Mouse (Mus musculus): ENCODE data around the gene Nfya. TPM values are rescaled to one million over a fixed set of nuclear protein-coding genes. Genes with fewer than 3 reads are reported as not detected.

Gene Nfya
- polyA plus RNA-seq (2014; fragmentation: Nextera tagmentation; extraction: Ambion mirVana) = 24.1 and 26.5 TPM in 2 replicates

DNA sequence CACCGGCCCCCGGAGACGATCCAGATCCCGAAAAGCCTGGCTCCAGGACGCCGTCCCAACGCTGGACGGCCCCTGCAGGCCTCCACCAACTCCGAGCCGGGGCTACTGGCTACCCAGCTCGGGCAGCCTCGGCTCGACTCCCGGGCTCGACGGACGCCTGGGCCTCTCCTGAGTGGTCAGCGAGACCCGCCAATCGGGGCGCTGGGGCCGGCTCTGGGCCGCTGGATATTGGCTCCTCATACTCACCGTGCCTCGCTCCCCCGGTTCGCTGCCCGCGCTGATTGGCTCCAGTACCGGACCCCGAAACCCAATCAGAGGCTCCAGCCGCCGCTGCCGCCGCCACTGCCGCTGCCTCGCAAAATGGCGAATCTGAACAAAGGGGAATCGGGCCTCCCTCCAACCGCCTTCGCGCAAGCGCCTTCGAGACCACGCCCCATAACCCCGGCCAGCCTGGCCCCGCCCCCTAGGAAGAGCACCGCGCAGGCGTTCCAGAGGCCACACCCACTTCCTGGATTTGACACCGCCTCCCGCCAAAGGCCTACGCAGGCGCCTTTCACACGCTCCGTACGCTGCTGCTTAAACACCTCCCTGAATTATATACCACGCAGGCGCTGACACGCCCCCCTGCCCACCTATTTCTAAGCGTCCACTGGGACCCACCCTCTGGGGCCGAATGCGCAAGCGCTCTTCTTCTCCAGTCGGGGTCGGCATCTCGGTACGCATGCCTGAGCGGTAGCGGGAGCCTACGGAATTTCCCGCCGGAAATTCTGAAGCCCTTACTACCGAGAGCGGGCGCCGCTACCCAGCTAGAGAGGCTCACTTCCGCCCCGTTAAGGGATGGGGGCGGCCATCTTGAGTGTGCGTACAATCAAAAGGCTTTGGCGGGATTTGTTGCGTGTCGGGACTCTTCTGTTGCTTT, at the start of gene Nfya, which contains the start of gene Oard1:
Gene Nfya (minus strand): TSS at position 527 of the 919 bp plus-strand sequence.
Gene Oard1 (plus strand): TSS at position 635 of the 919 bp plus-strand sequence.
- H3K9ac ChIP-seq (replicated peaks; ENCODE audit: low read depth, low read length) = peak within 1 kb of the TSS; percentile 100
- no peaks in the 10 kb centered on the region for H3K9me3 ChIP-seq (ENCODE audit: control insufficient read depth, low read depth, low read length)
- H3K4me2 ChIP-seq (replicated peaks; ENCODE audit: low read depth, low read length) = peak within 1 kb of the TSS; percentile 81
- ATAC-seq (ENCODE audit: insufficient number of reproducible peaks, insufficient read depth, low FRiP score, low read depth) = peak; percentile 96
- peak within 1 kb of the TSS; percentile 100 for H3K27ac ChIP-seq (ENCODE audit: low read length)
- H3K27me3 ChIP-seq (ENCODE audit: control insufficient read depth, insufficient read depth, low read length) = no peaks in the 10 kb centered on the region
- WGBS = under 1% methylated on average over 76 of the region's 84 CpGs
- H3K4me1 ChIP-seq (ENCODE audit: control insufficient read depth, insufficient read depth, low read length) = peaks cover 25% of the 10 kb centered on the region; the same call in 1 of the 2 replicates
- H3K36me3 ChIP-seq (ENCODE audit: control insufficient read depth, insufficient read depth, low read length) = peaks cover 6% of the 10 kb centered on the region; the same call in 1 of the 2 replicates
- H3K4me3 ChIP-seq (ENCODE audit: low read depth, low read length) = peak within 1 kb of the TSS; percentile 88

DNA sequence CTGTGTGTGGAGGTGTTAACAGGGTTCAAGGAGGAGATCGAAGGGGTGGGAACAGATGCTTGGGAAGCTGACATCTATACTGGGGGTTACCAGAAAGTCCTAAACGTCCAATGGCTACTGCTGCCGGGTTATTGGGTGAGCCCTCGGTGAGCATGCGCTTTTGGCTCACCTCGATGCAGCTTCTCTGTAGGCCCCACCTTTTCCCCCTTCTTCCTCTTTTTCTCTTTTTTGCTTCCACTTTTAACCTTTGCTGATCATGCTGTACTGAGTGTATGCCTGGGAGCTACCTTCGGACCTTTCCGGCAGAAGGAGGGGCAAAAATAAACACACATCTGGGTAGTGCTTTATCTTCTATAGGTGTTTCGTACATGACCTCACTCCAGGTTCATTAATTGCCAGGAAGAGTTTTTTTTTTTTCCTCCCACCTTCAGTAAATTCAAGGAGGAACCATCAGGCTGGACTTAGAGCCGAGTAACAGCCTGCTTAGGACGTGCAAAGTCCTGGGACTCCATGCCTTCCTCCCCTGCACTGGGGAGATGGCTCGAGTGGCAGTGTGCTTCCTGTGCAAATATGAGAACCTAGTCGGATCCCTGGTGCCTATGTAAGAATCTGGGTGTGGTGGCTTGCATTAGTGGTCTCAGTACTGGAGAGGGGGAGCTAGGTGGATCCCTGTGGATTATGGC, 48.4 kb upstream of the Nfya start:
- Histone ChIP-seq H3K4me3 (ENCODE audit: low read depth, low read length) (no peak overlapping the region), H3K4me2 (replicated peaks; ENCODE audit: low read depth, low read length) (no peak overlapping the region; the same call in 1 of the 2 replicates), H3K36me3 (ENCODE audit: control insufficient read depth, insufficient read depth, low read length) (no peaks in the 10 kb centered on the region), H3K27ac (ENCODE audit: low read length) (peak overlapping the region; percentile 61; the same call in 1 of the 2 replicates), H3K9ac (replicated peaks; ENCODE audit: low read depth, low read length) (no peak overlapping the region), H3K4me1 (ENCODE audit: control insufficient read depth, insufficient read depth, low read length) (no peaks in the 10 kb centered on the region), H3K27me3 (ENCODE audit: control insufficient read depth, insufficient read depth, low read length) (no peaks in the 10 kb centered on the region), H3K9me3 (ENCODE audit: control insufficient read depth, low read depth, low read length) (no peaks in the 10 kb centered on the region)
- 60% methylated on average over 13 of the region's 13 CpGs for WGBS
- peak; percentile 71 for ATAC-seq (ENCODE audit: insufficient number of reproducible peaks, insufficient read depth, low FRiP score, low read depth)

DNA sequence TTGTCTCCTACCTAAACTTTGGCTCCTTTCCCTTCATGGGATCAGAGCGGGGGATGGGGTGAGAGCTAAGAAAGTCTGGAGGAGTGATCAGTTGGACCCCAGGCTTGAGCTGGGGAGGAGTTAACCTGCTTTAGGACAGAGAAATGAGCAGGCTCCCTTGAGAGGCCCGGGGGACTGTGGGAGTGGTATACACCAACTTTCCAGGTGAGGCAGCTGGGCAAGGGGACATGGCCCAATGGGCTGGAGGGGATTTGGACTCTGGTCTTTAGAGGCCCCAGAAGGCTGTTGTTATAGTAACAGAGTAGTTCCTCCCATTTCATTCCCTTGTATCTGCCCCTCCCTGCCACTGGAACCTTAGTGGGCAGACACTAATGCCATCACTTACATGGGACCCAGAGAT, 46.2 kb upstream of the Nfya start:
- H3K9ac ChIP-seq (replicated peaks; ENCODE audit: low read depth, low read length) = no peak overlapping the region
- H3K27ac ChIP-seq (ENCODE audit: low read length) = no peak overlapping the region
- no peak overlapping the region for H3K4me3 ChIP-seq (ENCODE audit: low read depth, low read length)
- ATAC-seq (ENCODE audit: insufficient number of reproducible peaks, insufficient read depth, low FRiP score, low read depth) = peak; percentile 31; the same call in 1 of the 2 replicates
- H3K27me3 ChIP-seq (ENCODE audit: control insufficient read depth, insufficient read depth, low read length) = no peaks in the 10 kb centered on the region
- 77% methylated on average over 2 of the region's 2 CpGs for WGBS
- H3K9me3 ChIP-seq (ENCODE audit: control insufficient read depth, low read depth, low read length) = no peaks in the 10 kb centered on the region
- no peaks in the 10 kb centered on the region for H3K4me1 ChIP-seq (ENCODE audit: control insufficient read depth, insufficient read depth, low read length)
- no peaks in the 10 kb centered on the region for H3K36me3 ChIP-seq (ENCODE audit: control insufficient read depth, insufficient read depth, low read length)
- no peak overlapping the region for H3K4me2 ChIP-seq (replicated peaks; ENCODE audit: low read depth, low read length)

DNA sequence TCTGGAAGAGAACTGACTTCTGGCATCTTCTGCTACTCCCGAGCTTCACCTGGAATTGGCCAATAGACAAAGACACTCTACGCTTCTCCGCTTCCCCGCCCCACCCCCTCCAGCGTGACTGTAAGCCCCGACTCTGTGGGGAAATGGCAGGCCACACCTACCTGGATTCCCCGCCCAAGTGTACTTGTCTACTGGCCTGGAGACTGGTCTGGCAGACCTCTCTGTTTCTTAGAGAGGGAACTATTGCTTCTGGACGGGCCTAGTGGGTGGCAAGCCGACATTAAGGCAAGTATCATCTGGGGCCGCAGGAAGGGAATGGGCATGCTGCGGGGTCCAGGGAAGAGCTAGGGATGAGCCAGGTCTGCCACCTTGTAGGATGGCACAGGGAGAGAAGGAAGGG, 45.0 kb upstream of the Nfya start, which contains the start of gene Unc5cl:
Gene Unc5cl (plus strand): TSS at position 214 of the 400 bp plus-strand sequence.
- Histone ChIP-seq H3K27me3 (ENCODE audit: control insufficient read depth, insufficient read depth, low read length) (no peaks in the 10 kb centered on the region), H3K4me3 (ENCODE audit: low read depth, low read length) (peak within 1 kb of the TSS; percentile 7; the same call in 1 of the 2 replicates), H3K4me1 (ENCODE audit: control insufficient read depth, insufficient read depth, low read length) (no peaks in the 10 kb centered on the region), H3K4me2 (replicated peaks; ENCODE audit: low read depth, low read length) (0 out of 2 replicates have a peak within 1 kb of the TSS, but pooled peaks have one; percentile 18), H3K27ac (ENCODE audit: low read length) (no peak within 1 kb of the TSS), H3K9ac (replicated peaks; ENCODE audit: low read depth, low read length) (no peak within 1 kb of the TSS), H3K36me3 (ENCODE audit: control insufficient read depth, insufficient read depth, low read length) (no peaks in the 10 kb centered on the region), H3K9me3 (ENCODE audit: control insufficient read depth, low read depth, low read length) (no peaks in the 10 kb centered on the region)
- 57% methylated on average over 11 of the region's 11 CpGs for WGBS
- 0 out of 2 replicates have a peak, but pooled peaks have one; percentile 26 for ATAC-seq (ENCODE audit: insufficient number of reproducible peaks, insufficient read depth, low FRiP score, low read depth)

DNA sequence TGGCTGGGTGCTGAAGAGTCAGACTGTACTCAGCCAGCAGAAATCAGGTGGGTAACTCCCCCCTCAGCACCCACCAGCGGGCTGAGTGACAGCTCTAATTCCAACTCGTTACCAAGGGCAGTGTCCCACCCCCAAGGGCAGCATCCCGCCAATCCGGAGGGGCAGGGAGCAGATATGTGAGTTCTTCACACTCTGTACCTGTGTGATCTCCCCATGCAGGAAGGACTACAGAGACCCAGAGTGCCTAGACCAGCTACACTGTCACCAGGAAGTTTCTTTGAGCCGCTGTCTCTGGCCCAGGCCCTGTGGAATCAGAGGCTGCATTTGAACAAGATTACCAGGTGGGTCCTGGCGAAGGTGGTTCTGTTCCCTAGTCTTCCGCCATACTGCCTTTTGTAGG, 44.5 kb upstream of the Nfya start:
- no peak overlapping the region for H3K9ac ChIP-seq (replicated peaks; ENCODE audit: low read depth, low read length)
- H3K27me3 ChIP-seq (ENCODE audit: control insufficient read depth, insufficient read depth, low read length) = no peaks in the 10 kb centered on the region
- 45% methylated on average over 7 of the region's 7 CpGs for WGBS
- ATAC-seq (ENCODE audit: insufficient number of reproducible peaks, insufficient read depth, low FRiP score, low read depth) = no peak
- H3K9me3 ChIP-seq (ENCODE audit: control insufficient read depth, low read depth, low read length) = no peaks in the 10 kb centered on the region
- H3K27ac ChIP-seq (ENCODE audit: low read length) = no peak overlapping the region
- 0 out of 2 replicates have a peak overlapping the region, but pooled peaks have one; percentile 18 for H3K4me2 ChIP-seq (replicated peaks; ENCODE audit: low read depth, low read length)
- H3K4me1 ChIP-seq (ENCODE audit: control insufficient read depth, insufficient read depth, low read length) = no peaks in the 10 kb centered on the region
- H3K4me3 ChIP-seq (ENCODE audit: low read depth, low read length) = peak overlapping the region; percentile 7; the same call in 1 of the 2 replicates
- no peaks in the 10 kb centered on the region for H3K36me3 ChIP-seq (ENCODE audit: control insufficient read depth, insufficient read depth, low read length)

DNA sequence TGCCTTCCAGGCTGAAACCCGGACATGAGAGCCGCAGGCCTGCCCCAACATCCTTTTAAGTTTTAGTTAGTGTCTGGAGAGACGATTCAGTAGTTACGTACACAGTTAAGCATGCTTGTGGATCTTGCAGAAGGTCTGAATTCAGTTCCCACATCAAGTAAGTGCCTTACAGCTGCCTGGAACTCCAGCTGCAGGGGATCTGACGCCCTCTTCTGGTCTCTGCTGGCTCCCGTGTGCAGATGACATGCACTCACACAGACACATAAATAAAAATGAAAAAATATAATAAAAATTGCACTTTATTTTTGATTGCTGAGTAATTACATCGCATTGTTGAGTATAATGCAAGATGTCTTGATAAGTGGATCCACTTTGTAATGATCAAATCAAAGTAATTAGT, 43.8 kb upstream of the Nfya start:
- Histone ChIP-seq H3K27ac (ENCODE audit: low read length) (no peak overlapping the region), H3K9ac (replicated peaks; ENCODE audit: low read depth, low read length) (no peak overlapping the region), H3K27me3 (ENCODE audit: control insufficient read depth, insufficient read depth, low read length) (no peaks in the 10 kb centered on the region), H3K4me3 (ENCODE audit: low read depth, low read length) (no peak overlapping the region), H3K4me1 (ENCODE audit: control insufficient read depth, insufficient read depth, low read length) (no peaks in the 10 kb centered on the region), H3K4me2 (replicated peaks; ENCODE audit: low read depth, low read length) (no peak overlapping the region), H3K36me3 (ENCODE audit: control insufficient read depth, insufficient read depth, low read length) (no peaks in the 10 kb centered on the region), H3K9me3 (ENCODE audit: control insufficient read depth, low read depth, low read length) (no peaks in the 10 kb centered on the region)
- 75% methylated on average over 7 of the region's 7 CpGs for WGBS
- no peak for ATAC-seq (ENCODE audit: insufficient number of reproducible peaks, insufficient read depth, low FRiP score, low read depth)

DNA sequence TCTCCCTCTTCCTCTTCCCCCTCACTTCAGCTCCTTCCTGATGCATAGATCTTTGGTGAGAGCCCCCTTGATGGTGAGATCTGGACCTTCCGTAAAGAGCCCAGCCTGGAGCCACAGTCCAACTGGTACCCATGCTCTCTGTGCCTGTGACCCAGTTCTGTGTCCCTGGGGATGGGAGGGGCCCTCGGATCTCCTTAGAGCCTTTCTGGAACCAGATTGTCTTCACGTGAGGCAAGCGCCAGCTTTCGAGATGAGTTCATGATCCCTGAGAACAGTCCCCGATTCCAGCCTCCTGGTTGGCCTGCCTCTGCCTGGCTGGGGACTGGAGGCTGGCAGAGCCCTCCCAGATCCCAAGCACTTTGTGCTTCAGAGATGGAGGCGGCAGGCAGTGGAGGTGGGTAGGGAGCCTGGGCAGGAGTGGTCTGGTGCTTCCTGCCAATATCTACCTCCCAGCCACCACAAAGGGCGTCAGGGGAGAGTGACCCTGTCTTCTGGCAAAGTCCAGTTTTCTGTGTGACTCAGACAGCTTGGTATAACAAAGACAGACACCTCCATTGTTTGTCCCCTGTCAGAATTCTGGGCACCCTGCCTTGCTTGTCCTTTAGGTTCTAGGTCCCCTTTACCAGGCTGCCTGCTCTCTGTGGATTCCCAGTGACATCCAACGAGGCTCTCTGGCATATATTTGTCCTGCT, 42.2 kb upstream of the Nfya start:
- H3K4me1 ChIP-seq (ENCODE audit: control insufficient read depth, insufficient read depth, low read length) = no peaks in the 10 kb centered on the region
- H3K27me3 ChIP-seq (ENCODE audit: control insufficient read depth, insufficient read depth, low read length) = no peaks in the 10 kb centered on the region
- WGBS = 66% methylated on average over 9 of the region's 9 CpGs
- H3K9me3 ChIP-seq (ENCODE audit: control insufficient read depth, low read depth, low read length) = no peaks in the 10 kb centered on the region
- no peak for ATAC-seq (ENCODE audit: insufficient number of reproducible peaks, insufficient read depth, low FRiP score, low read depth)
- H3K4me3 ChIP-seq (ENCODE audit: low read depth, low read length) = no peak overlapping the region
- H3K9ac ChIP-seq (replicated peaks; ENCODE audit: low read depth, low read length) = no peak overlapping the region
- H3K27ac ChIP-seq (ENCODE audit: low read length) = no peak overlapping the region
- H3K4me2 ChIP-seq (replicated peaks; ENCODE audit: low read depth, low read length) = no peak overlapping the region
- no peaks in the 10 kb centered on the region for H3K36me3 ChIP-seq (ENCODE audit: control insufficient read depth, insufficient read depth, low read length)

DNA sequence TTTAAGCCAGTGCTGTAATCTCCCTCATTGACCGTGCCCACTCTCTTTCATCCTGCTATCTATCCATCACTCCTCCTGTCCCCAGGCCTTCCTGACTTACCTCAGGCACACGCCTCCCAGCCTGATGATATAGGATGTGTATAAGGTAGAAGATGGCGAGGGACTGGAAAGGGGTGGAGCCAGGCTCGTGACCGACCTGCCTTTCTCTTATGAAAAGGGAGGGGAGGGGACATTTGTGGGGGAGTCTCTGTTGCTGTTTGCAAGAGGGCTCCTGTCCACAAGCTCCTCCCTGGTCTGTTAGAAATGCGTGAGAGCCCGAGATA, 41.6 kb upstream of the Nfya start, which contains the start of gene Tspo2:
Gene Tspo2 (minus strand): TSS at position 170 of the 323 bp plus-strand sequence.
- no peaks in the 10 kb centered on the region for H3K27me3 ChIP-seq (ENCODE audit: control insufficient read depth, insufficient read depth, low read length)
- peak; percentile 34; the same call in 1 of the 2 replicates for ATAC-seq (ENCODE audit: insufficient number of reproducible peaks, insufficient read depth, low FRiP score, low read depth)
- no peak within 1 kb of the TSS for H3K4me2 ChIP-seq (replicated peaks; ENCODE audit: low read depth, low read length)
- H3K4me1 ChIP-seq (ENCODE audit: control insufficient read depth, insufficient read depth, low read length) = no peaks in the 10 kb centered on the region
- H3K27ac ChIP-seq (ENCODE audit: low read length) = no peak within 1 kb of the TSS
- H3K4me3 ChIP-seq (ENCODE audit: low read depth, low read length) = no peak within 1 kb of the TSS
- H3K36me3 ChIP-seq (ENCODE audit: control insufficient read depth, insufficient read depth, low read length) = no peaks in the 10 kb centered on the region
- H3K9me3 ChIP-seq (ENCODE audit: control insufficient read depth, low read depth, low read length) = no peaks in the 10 kb centered on the region
- no peak within 1 kb of the TSS for H3K9ac ChIP-seq (replicated peaks; ENCODE audit: low read depth, low read length)
- 45% methylated on average over 7 of the region's 7 CpGs for WGBS

Data from stomach, embryonic 14.5 days (tissue).